Mouse (Mus musculus): ENCODE results near the gene Cox4i2.

Gene Cox4i2

DNA sequence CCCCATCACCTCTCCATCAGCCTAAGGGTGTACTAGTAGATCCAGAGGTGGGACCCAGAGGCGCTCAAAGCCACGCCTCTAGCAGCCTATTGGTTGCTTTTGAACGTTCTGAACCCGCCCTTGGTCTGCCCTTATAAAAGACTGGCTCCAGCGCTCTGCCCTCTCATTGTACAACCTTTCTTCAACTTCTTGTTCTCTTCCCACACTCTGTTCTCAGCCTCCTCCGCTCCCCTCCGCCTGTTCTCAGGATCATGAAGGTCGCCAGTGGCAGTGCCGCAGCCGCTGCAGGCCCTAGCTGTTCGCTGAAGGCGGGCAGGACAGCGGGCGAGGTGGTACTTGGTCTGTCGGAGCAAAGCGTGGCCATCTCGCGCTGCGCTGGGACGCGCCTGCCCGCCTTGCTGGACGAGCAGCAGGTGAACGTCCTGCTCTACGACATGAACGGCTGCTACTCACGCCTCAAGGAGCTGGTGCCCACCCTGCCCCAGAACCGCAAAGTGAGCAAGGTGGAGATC is 17.8 kb upstream of the Cox4i2 start, which contains the start of gene Id1:
TSS of gene Id1 (plus strand) at position 162 of the 512 bp plus-strand sequence.
- DNase-seq = peak; percentile 80

DNA sequence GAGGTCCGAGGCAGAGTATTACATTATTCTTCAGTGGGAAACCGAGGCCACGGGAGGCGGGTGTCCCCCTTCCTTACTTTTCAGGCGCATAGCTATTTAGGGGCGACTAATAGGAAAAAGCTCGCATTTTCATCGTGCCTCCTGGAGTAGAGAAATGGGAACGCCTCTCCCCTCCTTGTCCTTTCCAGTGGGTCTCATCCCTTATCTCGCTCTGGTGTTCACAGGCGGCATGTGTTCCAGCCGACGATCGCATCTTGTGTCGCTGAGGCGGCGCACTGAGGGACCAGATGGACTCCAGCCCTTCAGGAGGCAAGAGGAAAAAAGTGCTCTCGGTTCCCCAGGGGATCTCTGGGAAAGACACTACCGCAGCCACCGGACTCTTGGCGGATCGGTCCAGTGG is 17.2 kb upstream of the Cox4i2 start:
- no peak for DNase-seq

DNA sequence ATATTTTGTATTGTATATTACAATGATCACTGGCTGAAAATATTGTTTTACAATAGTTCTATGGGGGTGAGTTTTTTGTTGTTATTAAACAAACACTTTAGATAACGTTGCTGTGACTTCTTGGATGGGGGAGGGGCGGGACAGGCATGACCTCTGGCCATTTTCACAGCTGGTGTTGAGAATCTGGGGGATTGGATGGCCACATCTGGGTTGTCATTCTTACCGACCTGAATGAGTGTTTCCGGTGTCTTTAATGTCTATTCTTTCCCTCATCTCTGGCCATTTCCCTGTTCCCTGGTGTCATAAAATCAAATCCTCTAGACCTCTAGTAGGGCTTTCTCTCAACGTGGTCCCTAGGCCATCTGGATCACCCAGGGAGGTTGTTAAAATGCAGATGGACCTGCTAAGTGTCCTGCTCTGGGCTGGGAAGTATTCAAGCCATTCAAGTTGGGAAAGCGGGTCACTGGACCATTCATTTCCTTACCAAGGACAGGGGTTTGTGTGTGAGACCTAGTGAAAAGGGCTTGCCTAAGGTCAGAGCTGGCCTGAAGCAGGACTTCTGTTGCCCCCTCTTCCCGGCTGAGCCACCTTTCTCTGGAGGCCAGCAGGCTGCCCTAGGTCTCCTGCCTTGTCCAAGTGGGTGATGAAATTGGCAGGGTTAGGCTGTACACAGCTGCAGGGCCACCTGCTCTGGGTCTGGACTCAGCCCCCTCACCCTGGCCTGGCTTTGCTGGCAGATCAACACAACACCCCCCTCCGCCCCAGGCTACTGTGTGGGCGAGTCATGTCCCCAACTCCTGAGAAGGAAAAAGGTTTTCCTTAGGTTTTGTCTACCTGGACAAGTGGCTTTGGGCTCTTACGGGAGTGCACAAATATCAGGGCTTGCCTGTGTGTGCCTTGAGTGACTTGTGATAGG is 16.4 kb upstream of the Cox4i2 start:
- DNase-seq = no peak

DNA sequence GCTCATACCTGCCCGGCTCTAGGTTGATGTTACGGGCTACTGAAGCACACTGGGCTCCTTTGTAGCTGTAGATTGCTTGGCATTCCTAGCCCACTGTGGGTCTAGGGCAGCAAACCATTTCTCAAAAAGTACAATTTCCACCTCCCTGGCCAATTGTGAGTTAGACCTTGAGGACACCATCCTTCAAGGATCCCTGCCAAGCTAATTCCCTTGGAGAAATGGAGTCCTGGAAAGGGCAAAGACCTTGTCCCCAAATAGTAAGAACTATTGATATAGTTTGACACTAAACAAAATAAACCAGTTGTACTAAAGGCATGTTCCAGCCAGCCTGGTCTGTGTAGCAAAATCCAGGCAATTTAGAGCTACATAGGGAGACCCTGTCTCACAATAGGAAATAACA is 15.6 kb upstream of the Cox4i2 start:
- DNase-seq = no peak

DNA sequence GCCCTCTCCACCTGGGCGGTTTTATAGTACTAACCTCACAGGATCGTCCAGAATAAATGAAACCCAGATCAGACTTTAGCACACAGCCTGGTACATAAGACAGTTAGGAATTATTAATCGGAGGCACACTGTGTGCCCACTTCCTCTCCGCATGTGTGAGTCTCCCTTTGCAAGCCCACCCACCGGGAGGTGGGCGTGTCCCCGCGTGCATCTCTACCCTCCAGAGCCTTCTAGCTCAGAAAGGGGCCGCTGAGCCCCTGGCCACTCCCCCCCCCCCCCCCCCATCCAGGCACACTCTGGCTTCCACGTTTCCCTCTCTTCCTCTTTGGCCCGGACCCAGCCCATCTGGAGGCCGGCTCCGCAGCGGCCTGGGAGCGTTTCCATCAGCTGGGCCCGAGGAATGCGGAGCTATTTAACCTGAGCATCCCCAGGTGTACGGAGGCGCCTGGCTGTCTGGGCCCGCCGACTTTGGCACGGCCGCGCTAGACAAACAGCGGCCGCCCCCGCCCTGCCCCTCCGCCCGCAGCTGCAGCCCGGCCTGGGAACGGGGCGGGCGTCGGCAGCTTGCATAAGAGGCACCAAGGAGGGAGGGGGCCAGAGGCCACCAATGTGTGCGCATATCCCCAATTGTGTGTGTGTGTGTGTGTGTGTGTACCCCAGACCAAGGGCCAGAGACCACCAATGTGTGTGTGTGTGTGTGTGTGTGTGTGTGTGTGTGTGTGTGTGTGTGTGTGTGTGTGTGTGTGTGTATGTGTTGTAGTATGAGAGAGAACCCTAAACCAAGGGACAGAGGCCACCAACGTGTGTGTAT is 14.7 kb upstream of the Cox4i2 start:
- peak; percentile 64 for DNase-seq

DNA sequence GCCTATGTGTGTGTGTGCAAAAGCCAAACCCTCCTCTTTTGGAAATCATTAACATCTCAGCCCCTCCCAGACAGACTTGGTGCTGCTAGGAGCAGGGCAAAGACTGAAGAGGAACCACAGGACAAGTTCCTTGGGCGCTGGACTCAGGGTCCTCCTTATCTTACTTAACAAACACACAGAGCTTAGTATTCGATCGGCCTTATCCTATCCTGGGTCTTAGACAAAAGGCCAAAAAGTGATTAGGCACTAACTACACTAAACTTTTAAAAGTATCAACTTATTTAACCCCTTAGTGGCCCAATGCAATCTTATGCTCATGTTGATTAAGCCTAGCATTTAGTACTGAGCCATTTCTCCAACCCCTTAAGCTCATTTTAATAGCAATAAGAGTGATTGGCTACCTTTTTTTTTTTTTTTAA is 14.1 kb upstream of the Cox4i2 start:
- DNase-seq = no peak

DNA sequence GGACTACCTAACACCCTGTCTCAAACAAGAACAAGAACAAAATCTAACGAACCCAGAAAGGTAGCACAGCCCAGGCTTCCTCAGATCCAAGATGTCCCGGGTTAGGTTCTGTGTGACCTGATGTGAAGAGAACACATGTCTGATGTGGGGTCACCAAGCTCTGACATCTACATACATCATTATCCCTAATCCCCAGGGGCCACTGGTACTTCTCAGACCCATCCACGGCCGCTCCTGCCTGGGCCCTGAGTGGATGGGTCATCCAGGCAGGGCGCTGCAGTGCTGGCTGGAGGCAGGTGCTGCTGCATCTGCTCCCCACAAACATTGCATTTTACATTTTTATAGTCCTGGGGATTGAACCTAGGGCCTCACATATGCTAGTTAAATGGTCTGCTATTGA is 13.5 kb upstream of the Cox4i2 start:
- DNase-seq = no peak

DNA sequence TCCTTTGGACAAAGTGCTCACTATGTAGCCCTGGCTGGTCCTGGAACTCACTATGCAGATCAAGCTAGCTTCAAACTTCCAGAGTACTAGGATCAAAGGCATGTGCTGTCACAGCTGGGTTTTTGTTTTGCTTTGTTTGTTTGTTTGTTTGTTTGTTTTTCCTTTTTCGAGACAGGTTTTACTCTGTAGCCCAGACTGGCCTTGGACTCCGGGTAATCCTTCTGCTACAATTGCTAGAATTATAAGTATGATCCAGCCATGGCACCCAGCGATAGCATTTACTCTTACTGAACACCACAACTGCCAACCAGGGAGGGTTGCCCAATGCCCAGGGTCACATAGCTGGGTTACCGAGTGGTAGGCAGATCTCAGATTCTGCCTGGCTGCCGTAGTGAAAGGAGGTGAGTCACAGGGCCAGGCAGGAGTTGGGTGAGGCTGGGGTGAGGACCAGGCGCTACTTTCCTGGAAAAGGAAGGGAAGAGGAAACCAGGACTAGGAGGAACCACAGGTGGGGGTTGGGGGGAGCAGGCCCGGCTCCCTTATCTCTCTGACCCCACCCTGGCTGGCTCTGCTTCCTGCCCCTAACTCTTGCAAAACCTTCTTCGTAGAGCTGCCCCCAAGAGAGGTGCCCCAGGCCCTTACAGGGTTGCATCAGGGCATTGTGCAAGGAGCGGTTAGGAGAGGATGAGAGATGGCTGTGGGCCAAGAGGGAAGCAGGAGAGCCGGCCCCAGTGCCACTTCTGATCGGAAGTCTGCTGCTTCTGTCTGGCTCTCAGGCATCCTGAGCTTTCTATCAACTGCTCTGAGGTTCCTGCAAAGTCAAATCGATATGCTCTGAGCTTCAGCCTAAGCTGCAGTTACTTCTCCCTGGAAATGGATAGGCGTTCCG is 12.6 kb upstream of the Cox4i2 start:
- peak; percentile 21 for DNase-seq

DNA sequence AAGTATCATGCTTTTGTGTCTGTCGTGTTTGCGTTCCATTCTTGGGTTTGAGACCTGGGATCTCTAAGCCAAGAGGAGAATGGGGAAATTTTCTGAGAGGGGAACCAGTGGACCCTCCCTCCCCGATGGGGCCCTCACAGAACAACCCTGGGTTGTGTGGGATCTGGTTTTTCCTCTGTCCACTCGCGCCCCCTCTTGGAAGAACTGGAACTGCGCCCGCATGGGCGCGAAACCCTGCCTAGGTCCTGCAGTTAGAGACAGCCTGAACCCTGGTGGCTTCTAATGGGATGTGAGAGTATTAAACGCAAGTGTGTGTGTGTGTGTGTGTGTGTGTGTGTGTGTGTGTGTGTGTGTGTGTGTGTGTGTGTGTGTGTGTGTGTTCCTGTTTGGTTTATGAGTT is 11.5 kb upstream of the Cox4i2 start:
- peak; percentile 72 for DNase-seq

DNA sequence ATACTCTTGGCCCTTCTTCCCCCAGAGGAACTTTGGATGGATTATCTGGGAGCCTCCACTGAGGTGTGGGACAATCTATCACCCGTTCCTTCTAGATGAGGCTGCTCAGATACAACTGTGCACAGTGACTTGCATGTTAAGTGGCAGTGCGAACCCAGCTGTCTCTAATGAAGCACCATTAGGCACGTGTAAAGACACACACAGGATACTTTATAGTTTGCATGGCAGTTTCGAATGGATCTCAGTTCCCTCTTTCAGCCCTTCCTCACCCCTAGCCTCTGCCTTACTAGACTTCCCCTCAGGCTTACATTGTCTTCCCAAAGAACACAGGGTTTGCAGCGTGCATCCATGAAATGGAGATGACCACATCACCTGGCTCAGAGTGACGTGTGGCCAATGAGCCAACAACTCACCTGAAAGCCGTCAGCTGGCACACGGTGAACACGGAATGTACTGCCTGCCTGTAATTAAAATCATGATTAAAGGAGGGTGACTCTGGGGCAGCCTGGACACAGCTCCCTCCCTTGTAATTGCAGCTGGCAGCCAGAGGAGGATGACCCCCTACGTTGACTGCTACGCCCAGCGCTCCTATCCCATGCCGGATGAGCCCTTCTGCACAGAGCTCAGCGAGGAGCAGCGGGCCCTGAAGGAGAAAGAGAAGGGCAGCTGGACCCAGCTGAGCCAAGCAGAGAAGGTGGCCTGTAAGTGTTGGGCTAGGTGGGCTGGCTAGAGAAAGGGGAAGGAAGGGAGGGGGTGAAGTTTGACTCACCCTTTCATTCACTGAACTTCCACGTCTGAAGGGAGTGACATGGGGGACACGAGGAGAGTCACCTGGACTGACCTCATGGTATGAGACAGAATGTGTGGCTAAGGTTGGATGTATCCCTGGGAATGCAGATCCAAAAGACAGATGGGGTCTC is 2.8 kb downstream of the Cox4i2 start:
- DNase-seq = no peak

DNA sequence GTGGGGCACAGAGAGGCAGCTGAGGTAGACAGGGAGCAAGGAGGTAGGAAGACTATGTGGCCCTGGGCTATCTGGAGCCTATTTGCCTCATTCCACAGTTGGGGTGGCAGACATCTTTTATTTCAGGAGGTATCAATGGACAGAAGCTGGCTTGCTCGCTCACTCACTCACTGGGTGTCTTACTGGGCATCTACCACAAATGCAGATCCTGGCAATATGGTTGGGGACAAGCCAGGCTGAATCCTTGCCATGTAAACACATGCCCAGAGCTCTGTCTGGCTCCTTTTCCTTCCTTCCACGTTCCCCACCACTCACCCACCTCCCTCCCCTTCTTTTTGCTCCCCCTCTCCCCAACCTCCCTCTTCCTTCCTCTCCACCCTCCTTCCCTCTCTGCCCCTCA is 3.5 kb downstream of the Cox4i2 start:
- no peak for DNase-seq

DNA sequence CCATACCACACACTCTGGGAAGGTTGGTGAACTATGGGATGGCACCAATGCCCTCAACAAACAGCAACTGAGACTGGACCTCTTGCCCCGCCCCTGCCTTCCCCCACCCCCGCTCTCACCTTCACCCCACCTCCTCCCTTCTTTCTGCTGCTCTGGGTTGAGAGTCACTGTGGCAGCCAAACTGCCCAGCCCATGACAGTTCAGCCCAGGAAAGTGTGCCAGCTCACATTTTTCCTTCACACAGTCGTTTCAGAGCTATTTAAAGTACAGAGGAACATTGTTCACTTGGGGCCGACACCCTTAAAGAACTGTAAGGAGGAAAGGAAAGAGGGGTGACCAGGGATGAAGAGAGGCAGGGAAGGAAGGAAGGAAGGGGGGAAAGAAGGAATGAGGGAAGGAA is 4.4 kb downstream of the Cox4i2 start:
- no peak for DNase-seq

DNA sequence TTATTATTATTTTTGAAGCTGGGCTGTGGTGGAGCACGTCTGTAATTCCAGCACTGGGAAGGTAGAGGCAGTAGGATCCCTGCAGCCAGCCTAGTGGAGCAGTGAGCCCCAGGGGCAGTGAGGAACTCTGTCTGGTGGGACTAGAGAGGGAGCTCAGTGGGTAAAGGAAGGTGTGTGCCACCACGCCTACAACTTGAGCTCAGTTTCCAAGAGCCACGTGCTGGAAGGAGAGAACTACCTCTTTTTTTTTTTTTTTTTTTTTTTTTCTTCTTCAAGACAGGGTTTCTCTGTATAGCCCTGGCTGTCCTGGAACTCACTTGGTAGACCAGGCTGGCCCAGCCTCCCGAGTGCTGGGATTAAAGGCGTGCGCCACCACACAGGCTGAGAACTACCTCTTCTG is 9.3 kb downstream of the Cox4i2 start:
- no peak for DNase-seq

DNA sequence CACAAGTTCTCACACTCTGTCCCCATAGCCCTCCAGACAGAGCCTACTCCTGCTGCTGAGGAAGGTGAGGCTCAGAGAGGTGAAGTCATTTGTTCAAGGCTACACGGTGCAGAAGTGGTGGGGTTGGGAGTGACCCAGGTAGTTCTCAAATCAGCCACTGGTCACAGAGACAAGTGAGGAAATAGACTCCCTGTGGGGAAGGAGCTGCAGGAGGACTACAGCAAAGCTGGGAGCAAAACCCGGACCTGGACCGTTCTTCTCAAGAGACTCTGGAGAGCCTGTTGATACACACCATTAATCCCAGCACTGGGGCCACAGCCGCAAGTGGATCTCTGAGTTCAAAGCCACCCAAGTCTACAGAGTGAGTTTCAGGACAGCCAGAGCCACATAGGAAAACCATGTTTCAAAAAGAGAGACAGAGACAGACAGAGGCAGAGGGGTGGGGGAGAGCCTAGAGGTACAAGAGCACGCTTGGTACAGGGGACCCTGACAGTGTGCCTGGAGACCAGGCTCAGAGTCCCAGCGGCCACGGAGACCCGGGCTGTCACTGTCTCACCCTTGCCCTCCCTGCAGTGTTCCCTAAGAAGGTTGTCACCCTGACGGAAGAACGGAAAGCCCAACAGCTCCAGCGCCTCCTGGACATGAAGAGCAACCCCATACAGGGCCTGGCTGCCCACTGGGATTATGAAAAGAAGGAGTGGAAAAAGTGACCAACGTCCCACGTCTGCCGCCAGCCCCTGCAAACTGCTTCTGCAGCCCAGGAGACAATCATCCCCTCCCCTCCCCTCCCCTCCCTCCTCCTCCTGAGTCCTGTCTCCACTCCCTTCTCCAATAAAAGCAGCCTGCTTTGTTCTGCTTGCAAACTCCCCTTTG is 10.4 kb downstream of the Cox4i2 start:
- DNase-seq = no peak

DNA sequence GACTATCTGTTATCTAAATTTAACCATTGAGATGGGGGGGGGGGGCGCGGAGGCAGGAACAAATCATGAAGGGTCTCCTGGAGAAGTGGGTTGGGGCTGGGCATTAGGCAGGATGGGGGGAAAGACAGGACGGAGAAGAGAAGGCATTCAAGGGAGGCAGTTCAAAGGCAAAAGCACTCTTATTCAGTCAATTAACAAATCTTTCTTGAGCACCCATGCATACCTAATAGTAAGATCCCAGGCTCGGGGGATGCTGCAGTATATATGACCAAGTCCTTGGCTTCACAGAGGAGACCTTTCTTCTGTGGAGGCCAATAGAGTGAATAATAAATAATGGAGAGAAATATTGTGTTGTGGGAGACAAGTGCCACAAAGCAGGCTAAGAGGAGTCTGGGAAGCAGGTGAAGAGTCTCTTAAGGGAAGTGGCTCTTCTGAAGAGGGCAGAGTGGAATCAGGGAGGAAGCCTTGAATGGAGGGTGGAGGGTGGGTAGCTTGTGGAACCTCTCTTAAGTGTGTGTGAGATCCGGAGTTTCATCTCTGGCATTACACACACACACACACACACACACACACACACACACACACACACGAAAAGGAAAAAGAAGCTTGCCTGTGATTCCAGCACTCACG is 11.2 kb downstream of the Cox4i2 start:
- DNase-seq = no peak

DNA sequence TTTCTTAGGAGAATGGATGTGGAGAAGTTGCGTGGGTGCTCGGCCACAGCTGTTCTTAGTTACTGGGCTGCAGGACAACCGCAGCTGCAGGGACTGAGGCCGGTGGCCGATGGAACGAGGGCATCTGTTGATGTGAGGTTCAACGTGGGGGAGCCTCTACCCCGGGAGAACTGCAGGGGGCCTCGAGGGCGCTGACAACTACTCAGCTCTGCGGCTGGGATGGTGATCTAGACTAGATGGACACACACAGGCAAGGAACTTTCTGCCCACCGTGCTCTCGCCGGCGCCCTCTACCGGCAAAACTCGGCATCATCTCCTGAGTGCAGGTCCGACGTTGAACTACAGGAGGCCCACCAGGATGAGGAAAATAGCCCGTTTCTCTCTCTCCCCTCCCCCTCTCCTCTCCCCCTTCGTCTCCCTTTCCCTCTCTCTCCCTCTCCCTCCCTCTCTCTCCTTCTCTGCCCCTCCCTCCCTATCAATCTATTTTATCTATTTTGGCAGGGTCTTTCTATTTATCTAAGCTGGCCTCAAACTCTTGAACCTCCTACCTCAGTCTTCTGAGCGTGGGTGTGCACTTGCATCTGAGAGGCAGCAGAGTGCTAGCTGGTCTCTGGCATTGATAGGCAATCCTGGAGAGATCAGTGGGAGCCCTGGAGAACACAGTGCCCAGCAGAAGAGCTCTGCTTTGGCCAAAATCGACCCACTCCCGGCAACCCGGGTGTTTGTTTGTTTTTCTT is 12.6 kb downstream of the Cox4i2 start:
- DNase-seq = peak; percentile 95

DNA sequence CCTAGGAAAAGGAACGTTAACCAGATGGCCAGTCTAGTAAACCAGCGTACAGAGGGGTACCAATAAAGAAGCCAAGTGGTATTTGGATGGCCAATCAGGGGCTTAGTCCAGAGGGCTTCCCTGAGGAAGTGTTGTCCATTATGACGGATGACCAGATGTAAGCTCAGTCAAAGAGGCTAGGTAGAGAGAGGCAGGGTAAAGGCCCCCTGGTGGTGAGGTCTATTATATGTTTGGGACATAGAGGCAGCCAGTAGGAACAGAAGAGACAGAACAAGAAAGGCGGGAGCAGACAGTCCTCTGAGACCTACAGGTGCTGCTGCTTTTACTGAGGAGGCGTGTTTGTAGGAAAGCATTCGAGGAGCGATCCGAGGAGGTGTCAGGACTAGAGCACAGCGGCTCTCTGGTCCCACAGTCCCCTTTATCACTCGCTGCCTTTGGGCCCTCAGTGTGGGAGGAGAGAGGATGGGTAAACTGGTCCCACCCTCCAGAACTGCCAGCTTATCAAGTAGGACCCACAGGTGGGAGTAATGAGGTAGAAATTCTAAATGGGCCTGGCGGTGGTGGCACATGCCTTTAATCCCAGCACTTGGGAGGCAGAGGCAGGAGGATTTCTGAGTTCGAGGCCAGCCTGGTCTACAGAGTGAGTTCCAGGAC is 13.8 kb downstream of the Cox4i2 start:
- peak; percentile 85 for DNase-seq

DNA sequence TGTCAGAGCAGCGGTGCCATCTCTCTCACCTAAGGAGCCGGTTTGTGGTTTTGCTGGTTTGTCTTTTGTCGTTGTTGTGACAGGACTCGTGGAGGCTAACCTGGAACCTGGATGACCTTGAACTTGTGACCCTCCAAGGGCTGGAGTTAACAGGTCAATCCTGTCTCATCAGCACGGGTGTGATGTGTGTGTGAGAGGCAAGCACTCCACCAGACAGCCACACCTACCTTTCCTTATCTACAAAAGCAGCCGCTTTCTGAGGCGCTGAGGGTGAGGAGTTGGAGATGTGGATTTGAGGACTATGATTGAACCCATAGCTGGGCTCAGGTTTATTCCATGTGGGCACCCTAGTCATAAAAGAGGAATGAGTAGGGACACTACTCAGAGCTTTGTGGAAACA is 15.7 kb downstream of the Cox4i2 start:
- DNase-seq = no peak

DNA sequence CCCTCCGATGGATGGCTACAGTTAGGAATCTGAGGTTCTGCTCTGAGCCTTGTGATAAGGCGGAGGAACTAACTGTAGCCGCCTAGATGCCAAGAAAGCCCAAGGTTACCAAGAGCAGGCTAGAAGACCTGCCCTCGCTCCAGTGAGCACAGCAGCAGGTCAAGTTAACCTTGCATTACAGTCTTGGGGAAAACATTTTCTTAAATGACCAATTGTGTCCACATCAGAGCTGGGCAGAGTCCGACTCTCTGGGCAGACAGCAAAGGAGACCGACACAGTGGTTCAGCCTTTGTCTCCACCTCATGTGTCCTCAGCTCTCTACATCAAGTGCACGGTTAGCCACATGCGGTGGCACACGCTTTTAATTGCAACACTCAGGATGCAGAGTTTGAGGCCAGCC is 17.6 kb downstream of the Cox4i2 start:
- DNase-seq = no peak
